Mouse (Mus musculus) lung, embryonic 14.5 days (tissue): Measurements from ENCODE around the gene Dhx35. TPM values are rescaled to one million over a fixed set of nuclear protein-coding genes. Genes with fewer than 3 reads are reported as not detected.

Experiments
- ATAC-seq: fragments of 200-750 bp; cut with Nextera tagmentation; 2 replicates; pipeline ENCODE4 v1.8.0; 2017; ENCODE audit warnings: mild to moderate bottlenecking, moderate TSS enrichment, moderate library complexity; ENCODE audit not compliant: insufficient read depth
- DNase-seq: peaks from one replicate; pipeline ENCODE4 v3.0.0-alpha.2; 2015
- H3K27ac ChIP-seq: fragments of 300-500 bp; sonication (generic); 2 replicates; pipeline ENCODE4 v1.5.1; 2014; ENCODE audit warnings: low read depth, mild to moderate bottlenecking, moderate library complexity
- H3K27me3 ChIP-seq: fragments of 300-500 bp; sonication (generic); 2 replicates; pipeline ENCODE4 v1.6.1; 2014; ENCODE audit warnings: low read length, control low read depth; ENCODE audit not compliant: insufficient read depth
- H3K36me3 ChIP-seq: fragments of 300-500 bp; sonication (generic); 2 replicates; pipeline ENCODE4 v1.6.1; 2014; ENCODE audit warnings: control low read depth; ENCODE audit not compliant: insufficient read depth
- H3K4me1 ChIP-seq: fragments of 300-500 bp; sonication (generic); 2 replicates; pipeline ENCODE4 v1.6.1; 2014; ENCODE audit warnings: antibody characterized with exemption, control low read depth; ENCODE audit not compliant: insufficient read depth
- H3K4me2 ChIP-seq: fragments of 300-500 bp; sonication (generic); 2 replicates; pipeline ENCODE4 v1.6.1; 2014; ENCODE audit warnings: mild to moderate bottlenecking
- H3K4me3 ChIP-seq: fragments of 300-500 bp; sonication (generic); 2 replicates; pipeline ENCODE4 v1.5.1; 2014; ENCODE audit warnings: low read depth, low read length
- H3K9ac ChIP-seq: fragments of 300-500 bp; sonication (generic); 2 replicates; pipeline ENCODE4 v1.6.1; 2014
- H3K9me3 ChIP-seq: fragments of 300-500 bp; sonication (generic); 2 replicates; pipeline ENCODE4 v1.6.1; 2016; ENCODE audit warnings: low read depth, low read length, control low read depth
- CTCF ChIP-seq: IDR thresholded peaks from 2 replicates; pipeline ENCODE4 v1.5.1; 2016; ENCODE audit warnings: antibody characterized with exemption, low read depth
- WGBS: fragments of 180-500 bp; shearing (Covaris S2); extraction: QIAGEN DNeasy Blood & Tissue Kit; methylation state at CpG from one replicate; pipeline ENCODE4 v1.1.7; 2014; 5-methylcytosine and 5-hydroxymethylcytosine counted together
- polyA plus RNA-seq: library from polyadenylated mRNA; unstranded; fragments of >200 nt; fragmentation: Nextera tagmentation; extraction: Ambion mirVana; gene quantifications from 2 replicates; pipeline ENCODE4 v1.2.1, GENCODE M21; 2014

Dhx35 gene
- polyA plus RNA-seq, 1 experiment from 2014 or later, result 17.1 TPM

GRCm38 (mm10) chr2:158777490-158777889 is 17.1 kb upstream of the Dhx35 start:
- 28% methylated on average over 6 of the region's 6 CpGs for WGBS
- no peak overlapping the region; the same call in 1 of the 2 replicates for H3K9ac ChIP-seq
- no peak for ATAC-seq
- no peak for DNase-seq
- H3K4me1 ChIP-seq, result peaks cover 14% of the 10 kb centered on the region; the same call in 1 of the 2 replicates
- no peak for TF ChIP-seq CTCF
- no peak overlapping the region for H3K4me3 ChIP-seq
- H3K4me2 ChIP-seq, result 0 out of 2 replicates have a peak overlapping the region, but pooled peaks have one; percentile 3
- peaks cover 55% of the 10 kb centered on the region for H3K36me3 ChIP-seq
- no peaks in the 10 kb centered on the region for H3K9me3 ChIP-seq
- H3K27me3 ChIP-seq, result no peaks in the 10 kb centered on the region
- H3K27ac ChIP-seq, result no peak overlapping the region; the same call in 1 of the 2 replicates

DNA sequence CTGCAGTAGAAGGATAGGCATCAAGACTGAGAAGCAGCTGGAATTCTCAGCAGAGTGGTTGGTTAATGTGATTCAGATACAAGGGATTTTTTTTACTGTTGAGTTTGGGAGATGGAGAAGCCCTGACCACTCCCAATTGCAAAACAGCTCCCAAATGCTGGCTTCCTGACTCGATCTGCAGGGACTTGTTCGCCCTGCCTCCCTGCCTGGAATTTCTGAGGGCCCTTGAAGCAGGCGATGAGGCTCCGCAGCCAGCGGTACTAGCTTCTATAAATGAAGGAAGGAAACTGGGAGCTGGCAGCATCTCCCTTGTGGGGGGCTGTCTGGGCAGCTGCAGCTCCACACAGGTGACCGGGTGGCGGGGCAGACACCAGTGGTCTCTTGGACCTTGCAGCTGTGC is 16.3 kb upstream of the Dhx35 start:
- 42% methylated on average over 7 of the region's 7 CpGs for WGBS
- peaks cover 60% of the 10 kb centered on the region for H3K36me3 ChIP-seq
- DNase-seq (peak; percentile 52), ATAC-seq (no peak)
- H3K4me2 ChIP-seq, result no peak overlapping the region
- TF ChIP-seq CTCF, result no peak
- no peak overlapping the region for H3K27ac ChIP-seq
- H3K9ac ChIP-seq, result no peak overlapping the region
- peaks cover 14% of the 10 kb centered on the region; the same call in 1 of the 2 replicates for H3K4me1 ChIP-seq
- no peaks in the 10 kb centered on the region for H3K9me3 ChIP-seq
- H3K27me3 ChIP-seq, result no peaks in the 10 kb centered on the region
- no peak overlapping the region for H3K4me3 ChIP-seq

- Histone ChIP-seq H3K36me3 (peaks cover 75% of the 10 kb centered on the region), H3K4me3 (no peak overlapping the region), H3K27ac (no peak overlapping the region), H3K4me2 (no peak overlapping the region), H3K9ac (no peak overlapping the region), H3K27me3 (no peaks in the 10 kb centered on the region), H3K9me3 (no peaks in the 10 kb centered on the region), H3K4me1 (peaks cover 11% of the 10 kb centered on the region; the same call in 1 of the 2 replicates)
- DNase-seq, result no peak
- no peak for TF ChIP-seq CTCF
- no peak for ATAC-seq
- 92% methylated on average over 7 of the region's 7 CpGs for WGBS
Observed at GRCm38 (mm10) chr2:158781126-158781525, 13.5 kb upstream of the Dhx35 start.

DNA sequence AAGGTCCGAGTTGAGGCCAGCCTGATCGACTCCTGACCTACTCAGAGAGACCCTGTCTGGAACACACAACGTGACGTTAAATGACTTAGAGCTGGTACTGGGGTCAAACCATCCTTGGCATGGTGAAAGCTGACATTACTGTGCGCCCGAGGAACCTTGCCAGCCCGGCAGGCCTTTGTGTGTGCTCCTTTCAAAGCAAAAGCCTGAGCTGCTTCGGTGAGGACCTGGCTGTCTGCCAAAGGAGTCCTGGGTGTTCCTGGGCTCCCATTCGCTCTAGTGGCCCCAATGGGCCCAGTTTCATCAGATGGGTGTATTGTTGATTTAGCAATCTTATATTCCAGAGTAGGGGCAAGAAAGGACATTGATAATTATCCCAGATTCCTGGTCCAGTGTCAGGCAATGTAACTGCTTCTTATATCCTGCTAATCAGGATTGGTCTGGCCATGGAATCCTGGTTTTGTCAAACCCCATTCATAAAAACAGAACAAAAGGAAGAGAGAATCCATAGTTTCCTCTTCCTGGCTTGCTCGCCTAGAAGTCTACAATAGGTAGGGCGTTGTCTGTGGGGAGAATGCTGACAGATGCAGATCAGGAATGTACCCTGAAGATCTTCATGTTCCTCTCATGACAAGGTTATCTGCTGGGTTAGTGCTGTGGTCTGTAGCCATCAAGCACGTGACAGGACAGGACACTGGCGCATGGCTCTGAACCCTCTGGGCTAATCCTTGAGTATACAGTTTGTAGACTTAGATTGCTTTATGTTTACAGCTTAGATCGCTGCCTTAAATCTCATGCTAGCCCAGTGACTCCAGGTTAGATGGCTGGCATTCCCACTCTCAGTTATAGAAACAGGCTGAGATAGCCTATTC is 7.4 kb upstream of the Dhx35 start:
- Histone ChIP-seq H3K4me3 (no peak overlapping the region), H3K4me1 (no peaks in the 10 kb centered on the region), H3K36me3 (peaks cover 47% of the 10 kb centered on the region), H3K4me2 (no peak overlapping the region), H3K27me3 (no peaks in the 10 kb centered on the region), H3K27ac (no peak overlapping the region), H3K9me3 (no peaks in the 10 kb centered on the region), H3K9ac (no peak overlapping the region)
- no peak for TF ChIP-seq CTCF
- ATAC-seq, result no peak
- WGBS, result 78% methylated on average over 14 of the region's 14 CpGs
- DNase-seq, result peak; percentile 33

GRCm38 (mm10) chr2:158795043-158795442 is 436 bp downstream of the Dhx35 start:
- Histone ChIP-seq H3K4me3 (peak overlapping the region; percentile 85), H3K4me1 (peaks cover 3% of the 10 kb centered on the region; the same call in 1 of the 2 replicates), H3K36me3 (no peaks in the 10 kb centered on the region), H3K9ac (peak overlapping the region; percentile 76), H3K27me3 (no peaks in the 10 kb centered on the region), H3K27ac (peak overlapping the region; percentile 64; the same call in 1 of the 2 replicates), H3K4me2 (peak overlapping the region; percentile 85), H3K9me3 (no peaks in the 10 kb centered on the region)
- DNase-seq (no peak), ATAC-seq (no peak)
- 11% methylated on average over 15 of the region's 15 CpGs for WGBS
- no peak for TF ChIP-seq CTCF

DNA sequence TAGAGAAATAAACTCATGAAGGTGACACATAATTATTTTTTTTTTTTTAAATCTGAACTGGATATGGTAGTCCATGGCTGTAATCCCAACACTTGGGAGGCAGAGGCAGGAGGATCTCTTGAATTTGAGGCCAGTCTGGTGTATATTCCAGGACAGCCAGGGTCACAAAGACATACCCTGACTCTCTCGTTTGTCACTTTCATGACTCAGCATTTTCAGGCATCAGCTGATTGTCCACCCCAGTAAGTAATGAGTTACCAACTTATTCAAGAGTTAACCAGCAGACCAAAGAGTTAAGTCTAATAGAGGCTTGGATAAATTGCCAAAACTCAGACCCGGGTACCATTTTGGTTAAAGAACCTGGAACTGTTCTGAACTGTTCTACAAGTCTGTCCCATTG is 1.3 kb downstream of the Dhx35 start:
- no peak overlapping the region for H3K9ac ChIP-seq
- DNase-seq (no peak), ATAC-seq (no peak)
- H3K9me3 ChIP-seq, result no peaks in the 10 kb centered on the region
- peaks cover 3% of the 10 kb centered on the region; the same call in 1 of the 2 replicates for H3K4me1 ChIP-seq
- H3K27me3 ChIP-seq, result no peaks in the 10 kb centered on the region
- H3K4me3 ChIP-seq, result no peak overlapping the region
- no peaks in the 10 kb centered on the region for H3K36me3 ChIP-seq
- WGBS, result 86% methylated on average over 2 of the region's 2 CpGs
- no peak overlapping the region for H3K4me2 ChIP-seq
- H3K27ac ChIP-seq, result no peak overlapping the region
- TF ChIP-seq CTCF, result no peak

GRCm38 (mm10) chr2:158799328-158799727 is 4.7 kb downstream of the Dhx35 start:
- no peak overlapping the region for H3K9ac ChIP-seq
- no peaks in the 10 kb centered on the region for H3K27me3 ChIP-seq
- H3K4me3 ChIP-seq, result no peak overlapping the region
- no peak for DNase-seq
- no peaks in the 10 kb centered on the region for H3K9me3 ChIP-seq
- H3K4me2 ChIP-seq, result no peak overlapping the region
- H3K4me1 ChIP-seq, result peaks cover 3% of the 10 kb centered on the region; the same call in 1 of the 2 replicates
- no peak for TF ChIP-seq CTCF
- WGBS, result 74% methylated on average over 4 of the region's 4 CpGs
- no peak for ATAC-seq
- H3K36me3 ChIP-seq, result peaks cover 24% of the 10 kb centered on the region
- H3K27ac ChIP-seq, result no peak overlapping the region
